Mouse (Mus musculus) layer of hippocampus, postnatal 10 days (tissue): ENCODE data around the gene Lrpprc. TPM values are rescaled to one million over a fixed set of nuclear protein-coding genes. Genes with fewer than 3 reads are reported as not detected.

Experiments
- DNase-seq, 2 experiments: peaks; one replicate each; pipeline ENCODE4 v3.0.0; 2021; ENCODE audit warnings: low spot score in 2 of 2
- total RNA-seq, 2 experiments: library from RNA; stranded (reverse); gene quantifications; 2 replicates each; pipeline ENCODE4 v1.2.3; 2021

Gene Lrpprc
- total RNA-seq, 2 experiments from 2014 or later = 67.2 to 75.3 TPM

- DNase-seq = no peak
Measured at GRCm38 (mm10) chr17:84716252-84716872, 74.2 kb downstream of the Lrpprc start.

GRCm38 (mm10) chr17:84714930-84715329 lies 75.7 kb downstream of the Lrpprc start:
- no peak for DNase-seq

- no peak for DNase-seq
Measured at GRCm38 (mm10) chr17:84713563-84714164, 76.9 kb downstream of the Lrpprc start.

- peak; percentile 36 to 54 for DNase-seq
Measured at GRCm38 (mm10) chr17:84709403-84709851, 81.2 kb downstream of the Lrpprc start.

GRCm38 (mm10) chr17:84708818-84709217 lies 81.8 kb downstream of the Lrpprc start:
- DNase-seq = no peak

- no peak for DNase-seq
Measured at GRCm38 (mm10) chr17:84707407-84707806, 83.2 kb downstream of the Lrpprc start.

GRCm38 (mm10) chr17:84698727-84699126 lies 91.9 kb downstream of the Lrpprc start:
- DNase-seq = peak; percentile 72 to 78

GRCm38 (mm10) chr17:84696537-84696936 lies 94.1 kb downstream of the Lrpprc start:
- DNase-seq = no peak

GRCm38 (mm10) chr17:84693741-84694140 lies 96.8 kb downstream of the Lrpprc start:
- DNase-seq = no peak

- no peak for DNase-seq
Measured at GRCm38 (mm10) chr17:84690111-84690510, 100.5 kb downstream of the Lrpprc start.

GRCm38 (mm10) chr17:84689316-84689715 lies 101.3 kb downstream of the Lrpprc start:
- DNase-seq = no peak

- no peak for DNase-seq
Measured at GRCm38 (mm10) chr17:84688834-84689233, 101.8 kb downstream of the Lrpprc start.

GRCm38 (mm10) chr17:84687994-84688393 lies 102.6 kb downstream of the Lrpprc start:
- no peak for DNase-seq

- DNase-seq = no peak
Measured at GRCm38 (mm10) chr17:84685286-84685685, 105.3 kb downstream of the Lrpprc start.

GRCm38 (mm10) chr17:84684284-84684683 lies 106.3 kb downstream of the Lrpprc start:
- no peak for DNase-seq

- no peak for DNase-seq
Measured at GRCm38 (mm10) chr17:84682734-84683717, 107.6 kb downstream of the Lrpprc start, which contains the start of gene Abcg5. Abcg5 (minus strand) TSS chr17:84683011.

- DNase-seq = no peak
Measured at GRCm38 (mm10) chr17:84681670-84682069, 108.9 kb downstream of the Lrpprc start.

- no peak for DNase-seq
Measured at GRCm38 (mm10) chr17:84677595-84677994, 113.0 kb downstream of the Lrpprc start.

GRCm38 (mm10) chr17:84675951-84676366 lies 114.6 kb downstream of the Lrpprc start, which contains the start of gene Abcg8:
Abcg8 (plus strand) TSS chr17:84676302.
- peak in 1 of 2 experiments; percentile 30 for DNase-seq

- no peak for DNase-seq
Measured at GRCm38 (mm10) chr17:84675204-84675603, 115.4 kb downstream of the Lrpprc start.

- DNase-seq = no peak
Measured at GRCm38 (mm10) chr17:84674048-84674447, 116.5 kb downstream of the Lrpprc start.
